Mouse (Mus musculus): Measurements from ENCODE around the gene Svs2.
"Not testable (repeated sequence)": the region's sequence is repeated elsewhere in the genome, so short reads cannot be mapped to it uniquely, and the experiment has no call there.

The Svs2 gene

DNA sequence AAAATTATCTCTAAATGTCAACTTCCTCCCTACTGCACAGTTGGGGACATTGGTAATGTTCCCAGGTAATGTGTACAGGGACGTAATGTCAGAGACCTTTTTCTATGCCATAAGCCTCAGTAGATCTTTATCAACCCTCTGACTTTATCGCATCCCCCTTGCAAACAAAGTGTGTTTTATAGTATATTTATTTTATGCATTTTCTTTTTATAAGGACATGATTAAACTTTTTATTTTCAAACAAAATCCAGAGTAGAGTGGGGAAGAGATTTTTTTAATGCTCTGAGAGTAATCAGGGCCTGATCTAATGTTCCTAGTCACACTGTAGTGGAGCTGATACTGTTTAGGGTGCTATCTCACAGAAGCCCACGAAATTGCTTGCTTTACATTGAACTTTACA lies at the start of gene Svs2:
Gene Svs2, minus strand, starts transcription at position 101 of the 400 bp plus-strand sequence.
- no peak for DNase-seq

DNA sequence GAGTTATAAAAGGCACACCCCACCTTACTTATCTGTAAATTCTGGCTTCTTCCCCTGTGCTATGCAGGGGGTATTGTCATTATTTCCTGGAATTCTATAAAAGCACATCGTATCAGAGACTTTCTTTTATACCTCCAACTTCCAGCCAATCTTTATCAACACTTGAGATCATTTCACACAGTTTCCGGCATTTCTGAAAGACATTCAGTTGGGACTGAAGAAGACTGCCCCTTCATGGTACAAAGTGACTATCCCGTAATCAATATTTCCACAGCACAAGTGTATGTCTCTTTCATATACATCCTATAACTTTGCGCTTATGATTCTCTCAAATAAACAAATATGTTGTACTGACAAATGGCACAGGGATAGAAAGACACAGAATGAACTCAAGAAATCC lies 40.1 kb upstream of the Svs2 start, which contains the start of gene Svs4:
Gene Svs4, minus strand, starts transcription at position 101 of the 400 bp plus-strand sequence.
- no peak for DNase-seq

- DNase-seq, result not testable (repeated sequence)
Observed at GRCm38 (mm10) chr2:164256540-164256939, 18.3 kb upstream of the Svs2 start, which contains the start of gene Svs3b. Svs3b (minus strand) TSS chr2:164256640.

DNA sequence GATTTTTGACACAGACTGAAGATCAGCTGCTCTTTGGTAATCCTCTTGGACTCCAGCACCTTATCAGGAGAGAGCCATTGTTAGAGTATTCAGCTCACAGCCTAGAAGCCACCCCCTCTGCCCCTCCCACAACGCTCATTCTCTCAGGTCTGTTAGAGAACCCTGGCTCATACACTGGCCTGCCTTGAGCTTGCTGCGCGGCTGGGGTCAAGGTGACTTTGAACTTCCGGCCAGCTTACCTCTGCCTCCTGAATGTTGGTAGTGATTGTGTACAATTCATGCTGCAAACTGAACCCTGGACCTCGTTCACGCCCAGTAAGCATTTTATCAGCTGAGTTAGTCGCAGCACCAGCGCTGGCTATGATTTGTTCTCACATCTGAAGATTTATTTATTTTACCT lies 5.6 kb downstream of the Svs2 start:
- no peak for DNase-seq

GRCm38 (mm10) chr2:164228361-164229070 lies 9.8 kb downstream of the Svs2 start:
- no peak for DNase-seq

DNA sequence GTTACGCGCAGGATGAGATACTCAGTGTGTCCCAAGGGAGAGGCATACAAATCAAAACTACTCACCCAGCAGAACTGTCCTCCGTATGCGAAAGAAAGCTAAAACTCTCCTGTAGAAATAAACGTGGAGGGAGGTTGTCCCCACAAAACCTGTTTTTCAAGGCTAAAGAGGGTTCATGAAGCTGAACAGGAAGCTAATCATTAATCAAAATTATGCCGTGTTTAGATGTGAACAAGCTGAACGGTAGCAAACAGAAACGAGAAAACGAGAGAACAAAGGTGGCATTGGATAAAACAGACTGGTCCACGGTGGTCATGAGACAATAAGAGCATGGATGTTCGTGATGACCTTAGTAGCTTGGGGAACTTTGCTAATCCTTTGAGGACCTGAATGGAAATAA lies 16.7 kb downstream of the Svs2 start, which contains the start of gene Wfdc15b:
Gene Wfdc15b, minus strand, starts transcription at position 139 of the 400 bp plus-strand sequence.
- peak in 1 of 2 experiments; percentile 52 for DNase-seq

DNA sequence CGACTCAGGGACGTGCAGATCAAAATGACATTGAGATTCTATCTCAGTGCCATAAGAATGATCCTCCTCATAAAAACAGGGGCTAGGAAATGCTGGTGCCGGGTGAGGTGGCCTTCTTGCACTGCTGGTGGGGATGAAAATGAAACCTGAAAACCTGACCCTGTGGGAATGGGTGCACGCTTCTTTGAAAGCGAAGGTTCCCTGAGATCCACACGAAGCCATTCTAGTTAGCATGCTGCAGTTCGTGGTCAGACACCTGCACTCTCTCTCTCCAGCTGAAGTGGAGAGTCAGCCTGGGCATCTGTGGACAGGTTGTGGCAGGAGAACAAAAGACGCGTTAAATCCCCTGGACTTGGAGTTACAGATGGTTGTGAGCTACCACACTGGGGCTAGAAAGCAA lies 19.0 kb downstream of the Svs2 start:
- DNase-seq, result no peak

DNA sequence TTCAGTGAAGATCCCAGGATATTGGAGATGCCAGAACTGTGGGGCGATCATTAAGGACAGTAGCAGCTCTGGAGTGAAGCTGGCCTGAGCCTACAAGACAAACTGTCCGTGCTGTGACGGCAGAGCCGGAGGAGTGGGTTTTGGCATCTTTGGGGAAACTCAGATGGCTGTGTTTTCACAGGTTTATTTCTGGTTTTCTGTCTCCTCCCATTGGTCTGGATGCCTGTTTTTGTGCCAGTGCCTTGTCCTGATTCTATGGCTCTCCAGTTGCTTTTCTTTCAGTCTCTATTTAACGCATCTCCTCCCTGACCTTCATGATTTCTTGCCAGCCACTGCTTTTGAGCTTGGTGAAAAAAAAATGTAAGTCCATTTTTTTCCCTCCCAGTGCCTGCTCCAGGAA lies 25.6 kb downstream of the Svs2 start:
- no peak for DNase-seq

GRCm38 (mm10) chr2:164210892-164211291 lies 27.4 kb downstream of the Svs2 start:
- no peak for DNase-seq

- DNase-seq, result no peak
Observed at GRCm38 (mm10) chr2:164206676-164207075, 31.6 kb downstream of the Svs2 start.

DNA sequence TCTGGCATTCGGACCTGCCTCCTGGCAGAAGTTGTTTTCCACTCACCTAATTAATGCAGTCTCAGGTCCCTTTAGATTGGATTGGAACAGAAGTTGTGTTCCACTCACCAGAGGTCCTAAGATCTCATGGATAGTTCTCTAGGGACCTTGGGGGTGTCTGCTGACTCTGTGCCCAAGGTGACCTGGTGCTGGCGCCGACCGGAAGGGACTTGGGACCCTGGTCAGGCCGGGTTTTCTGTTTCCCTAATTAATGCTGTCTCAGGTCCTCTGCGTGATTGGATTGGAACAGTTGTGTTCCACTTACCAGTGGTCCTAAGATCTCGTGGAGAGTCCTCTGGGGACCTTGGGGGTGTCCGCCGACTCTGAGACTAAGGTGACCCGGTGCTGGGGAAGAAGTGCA lies 32.3 kb downstream of the Svs2 start:
- DNase-seq, result peak; percentile 46 to 83

DNA sequence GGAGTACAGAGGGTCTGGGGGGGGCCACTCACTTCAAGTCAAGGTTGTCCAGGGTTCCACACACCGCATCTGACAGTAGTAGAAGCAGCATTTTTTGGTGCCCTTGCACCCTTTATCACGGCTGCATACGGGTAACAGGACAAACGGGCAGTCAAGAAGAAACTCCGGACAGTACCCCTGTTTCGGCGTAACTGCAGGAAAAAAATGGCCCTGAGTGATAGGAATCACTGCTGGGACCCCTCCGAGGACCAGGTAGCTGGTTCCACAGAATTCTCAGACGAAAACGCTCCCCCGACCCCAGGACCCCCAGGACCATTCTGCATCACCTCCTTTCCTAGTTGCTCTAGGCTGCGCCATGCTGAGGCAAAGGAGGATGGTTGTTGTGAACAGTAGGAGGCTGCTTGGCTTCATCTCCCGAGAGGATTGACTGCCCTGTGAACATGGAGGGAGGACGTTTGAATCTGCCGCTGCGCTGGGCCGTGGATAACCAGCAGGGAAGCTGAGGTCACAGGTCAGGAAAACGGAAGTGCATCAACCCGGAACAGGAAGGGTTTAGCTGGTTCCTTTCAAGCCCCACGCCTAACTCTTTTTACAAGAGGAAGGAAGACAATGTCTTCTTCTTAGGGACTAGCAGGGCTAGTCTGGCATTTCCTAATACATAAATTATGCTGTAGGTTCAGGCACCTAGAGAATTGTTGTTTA lies 38.5 kb downstream of the Svs2 start, which contains the start of gene Wfdc15a:
Gene Wfdc15a, minus strand, starts transcription at position 505 of the 702 bp plus-strand sequence.
- no peak for DNase-seq

GRCm38 (mm10) chr2:164196700-164196990 lies 41.6 kb downstream of the Svs2 start:
- no peak for DNase-seq

DNA sequence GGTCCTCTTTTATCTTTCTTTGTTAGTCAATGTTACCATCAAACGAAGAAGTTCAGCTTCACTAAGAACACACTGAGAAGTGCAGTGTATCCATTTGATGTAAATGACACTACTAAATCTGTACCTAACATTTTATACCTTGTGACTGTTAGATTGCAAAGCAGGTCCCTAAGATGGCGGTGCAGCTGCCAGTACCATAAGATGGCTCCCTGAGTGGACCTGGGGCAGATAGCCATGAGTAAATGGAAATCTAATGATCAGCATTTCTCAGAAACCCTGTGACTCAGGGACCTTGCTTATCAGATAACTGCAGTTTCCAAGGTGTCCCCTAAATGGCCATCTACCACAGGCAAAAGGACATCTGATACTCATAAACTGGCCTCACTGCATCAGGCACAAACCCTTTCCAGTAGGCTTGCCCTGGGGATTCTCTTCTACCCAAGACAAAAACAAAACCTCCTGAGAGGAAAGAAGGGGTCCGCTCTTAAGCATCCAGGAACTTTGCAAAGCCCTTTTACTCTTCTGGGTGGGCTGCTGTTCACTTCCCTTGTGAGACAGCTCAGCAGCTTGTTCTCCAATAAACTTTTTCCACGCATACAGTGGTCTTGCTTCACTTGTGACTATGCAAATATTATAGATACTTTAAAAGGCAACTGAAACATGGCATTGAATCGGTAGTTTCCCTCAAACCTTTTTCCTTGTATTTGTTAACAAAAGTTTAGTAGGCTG lies 42.1 kb downstream of the Svs2 start:
- no peak for DNase-seq

- DNase-seq, result no peak
Observed at GRCm38 (mm10) chr2:164194959-164195630, 43.2 kb downstream of the Svs2 start.

GRCm38 (mm10) chr2:164192279-164192678 lies 46.0 kb downstream of the Svs2 start:
- DNase-seq, result no peak

- DNase-seq, result no peak
Observed at GRCm38 (mm10) chr2:164190576-164190975, 47.7 kb downstream of the Svs2 start, which contains the start of gene Wfdc12. Wfdc12 (minus strand) TSS chr2:164190608.

DNA sequence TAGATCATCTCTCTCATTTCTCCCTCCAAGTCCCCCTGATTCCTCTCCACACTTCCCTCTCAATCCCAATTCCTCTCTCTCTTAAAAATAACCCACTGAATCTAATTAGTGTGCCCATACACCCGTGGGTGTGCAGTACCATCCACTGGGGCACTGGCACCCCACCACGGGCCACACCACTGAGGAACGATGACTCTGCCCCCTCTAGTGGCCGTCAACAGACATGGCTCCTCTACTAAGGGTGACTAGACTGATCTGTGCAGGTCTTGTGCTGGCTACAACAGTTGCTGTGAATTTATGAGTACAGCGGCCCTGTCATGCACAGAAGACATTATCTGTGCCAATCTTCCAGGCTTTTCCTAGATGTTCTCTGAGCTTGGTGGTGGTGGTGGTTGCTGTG lies 49.5 kb downstream of the Svs2 start:
- no peak for DNase-seq

All from kidney, adult 8-10 months (tissue).